Mouse (Mus musculus): ENCODE results near the gene Gm10272. TPM values are rescaled to one million over a fixed set of nuclear protein-coding genes. Genes with fewer than 3 reads are reported as not detected.

Gm10272 gene
- polyA plus RNA-seq (2015; fragmentation: Nextera tagmentation; extraction: Ambion mirVana) = not detected in 2 replicates

GRCm38 (mm10) chr10:77706326-77706725 lies at the start of gene Gm10272:
TSS of gene Gm10272 (plus strand) at chr10:77706626.
- 93% methylated on average over 1 of the region's 1 CpGs for WGBS

GRCm38 (mm10) chr10:77658286-77658994 lies 48.0 kb upstream of the Gm10272 start:
- no peak overlapping the region for H3K4me3 ChIP-seq
- no peak overlapping the region for H3K4me2 ChIP-seq
- H3K36me3 ChIP-seq = no peaks in the 10 kb centered on the region
- 0 out of 2 replicates have a peak, but pooled peaks cover under 1% of the 10 kb centered on the region for H3K27me3 ChIP-seq
- H3K4me1 ChIP-seq (replicated peaks) = peaks cover 8% of the 10 kb centered on the region
- no peak for ATAC-seq (ENCODE audit: low FRiP score)
- H3K27ac ChIP-seq = no peak overlapping the region
- H3K9me3 ChIP-seq = no peaks in the 10 kb centered on the region
- WGBS = 66% methylated on average over 15 of the region's 15 CpGs
- no peak overlapping the region for H3K9ac ChIP-seq

More at GRCm38 (mm10) chr10:77706326-77706725, at the start of gene Gm10272:
- no peak within 1 kb of the TSS for H3K4me2 ChIP-seq
- ATAC-seq (ENCODE audit: low FRiP score) = no peak
- no peak within 1 kb of the TSS for H3K27ac ChIP-seq
- H3K36me3 ChIP-seq = no peaks in the 10 kb centered on the region
- peaks cover 17% of the 10 kb centered on the region; the same call in 1 of the 2 replicates for H3K9me3 ChIP-seq
- no peaks in the 10 kb centered on the region for H3K27me3 ChIP-seq
- no peak within 1 kb of the TSS for H3K9ac ChIP-seq
- no peaks in the 10 kb centered on the region for H3K4me1 ChIP-seq (replicated peaks)
- no peak within 1 kb of the TSS for H3K4me3 ChIP-seq

GRCm38 (mm10) chr10:77663949-77664665 lies 42.3 kb upstream of the Gm10272 start:
- Histone ChIP-seq H3K27me3 (peaks cover 8% of the 10 kb centered on the region; the same call in 1 of the 2 replicates), H3K9ac (no peak overlapping the region; the same call in 1 of the 2 replicates), H3K4me3 (no peak overlapping the region), H3K36me3 (no peaks in the 10 kb centered on the region), H3K4me2 (peak overlapping the region; percentile 21; the same call in 1 of the 2 replicates), H3K4me1 (replicated peaks) (no peaks in the 10 kb centered on the region), H3K27ac (no peak overlapping the region), H3K9me3 (no peaks in the 10 kb centered on the region)
- 61% methylated on average over 43 of the region's 43 CpGs for WGBS
- no peak for ATAC-seq (ENCODE audit: low FRiP score)

GRCm38 (mm10) chr10:77666342-77666741 lies 40.1 kb upstream of the Gm10272 start:
- peaks cover 8% of the 10 kb centered on the region; the same call in 1 of the 2 replicates for H3K27me3 ChIP-seq
- H3K4me2 ChIP-seq = no peak overlapping the region
- no peak for ATAC-seq (ENCODE audit: low FRiP score)
- WGBS = 83% methylated on average over 8 of the region's 8 CpGs
- no peak overlapping the region for H3K9ac ChIP-seq
- no peaks in the 10 kb centered on the region for H3K4me1 ChIP-seq (replicated peaks)
- no peak overlapping the region for H3K4me3 ChIP-seq
- H3K36me3 ChIP-seq = no peaks in the 10 kb centered on the region
- H3K27ac ChIP-seq = no peak overlapping the region
- no peaks in the 10 kb centered on the region for H3K9me3 ChIP-seq

- ATAC-seq (ENCODE audit: low FRiP score) = no peak
- H3K9ac ChIP-seq = no peak overlapping the region
- 84% methylated on average over 4 of the region's 4 CpGs for WGBS
- peaks cover 8% of the 10 kb centered on the region; the same call in 1 of the 2 replicates for H3K27me3 ChIP-seq
- no peak overlapping the region for H3K4me2 ChIP-seq
- no peaks in the 10 kb centered on the region for H3K4me1 ChIP-seq (replicated peaks)
- H3K36me3 ChIP-seq = no peaks in the 10 kb centered on the region
- no peaks in the 10 kb centered on the region for H3K9me3 ChIP-seq
- H3K4me3 ChIP-seq = no peak overlapping the region
- H3K27ac ChIP-seq = no peak overlapping the region
Observed at GRCm38 (mm10) chr10:77667402-77667801, 39.0 kb upstream of the Gm10272 start.

GRCm38 (mm10) chr10:77670710-77671109 lies 35.7 kb upstream of the Gm10272 start:
- 80% methylated on average over 4 of the region's 4 CpGs for WGBS
- no peak for ATAC-seq (ENCODE audit: low FRiP score)

GRCm38 (mm10) chr10:77671519-77671918 lies 34.9 kb upstream of the Gm10272 start:
- no peak overlapping the region for H3K27ac ChIP-seq
- WGBS = 85% methylated on average over 4 of the region's 4 CpGs
- H3K36me3 ChIP-seq = no peaks in the 10 kb centered on the region
- no peak for ATAC-seq (ENCODE audit: low FRiP score)
- H3K4me2 ChIP-seq = no peak overlapping the region
- no peaks in the 10 kb centered on the region for H3K4me1 ChIP-seq (replicated peaks)
- H3K9ac ChIP-seq = no peak overlapping the region
- H3K9me3 ChIP-seq = no peaks in the 10 kb centered on the region
- H3K4me3 ChIP-seq = no peak overlapping the region
- peaks cover 25% of the 10 kb centered on the region for H3K27me3 ChIP-seq

More at GRCm38 (mm10) chr10:77670710-77671109, 35.7 kb upstream of the Gm10272 start:
- no peaks in the 10 kb centered on the region for H3K4me1 ChIP-seq (replicated peaks)
- H3K27ac ChIP-seq = no peak overlapping the region
- no peaks in the 10 kb centered on the region for H3K9me3 ChIP-seq
- H3K9ac ChIP-seq = no peak overlapping the region
- no peaks in the 10 kb centered on the region for H3K36me3 ChIP-seq
- H3K4me3 ChIP-seq = no peak overlapping the region
- H3K27me3 ChIP-seq = peaks cover 17% of the 10 kb centered on the region
- H3K4me2 ChIP-seq = no peak overlapping the region

- Histone ChIP-seq H3K9ac (no peak overlapping the region), H3K36me3 (no peaks in the 10 kb centered on the region), H3K27ac (no peak overlapping the region), H3K4me1 (replicated peaks) (peaks cover 14% of the 10 kb centered on the region), H3K4me2 (no peak overlapping the region), H3K27me3 (peaks cover 47% of the 10 kb centered on the region), H3K4me3 (no peak overlapping the region), H3K9me3 (no peaks in the 10 kb centered on the region)
- ATAC-seq (ENCODE audit: low FRiP score) = no peak
- 59% methylated on average over 13 of the region's 13 CpGs for WGBS
Observed at GRCm38 (mm10) chr10:77673765-77674164, 32.7 kb upstream of the Gm10272 start.

- Histone ChIP-seq H3K36me3 (no peaks in the 10 kb centered on the region), H3K4me2 (peak overlapping the region; percentile 71), H3K27me3 (peaks cover 56% of the 10 kb centered on the region), H3K4me3 (peak overlapping the region; percentile 37), H3K4me1 (replicated peaks) (peaks cover 14% of the 10 kb centered on the region), H3K27ac (no peak overlapping the region), H3K9ac (peak overlapping the region; percentile 53), H3K9me3 (no peaks in the 10 kb centered on the region)
- 0 out of 2 replicates have a peak, but pooled peaks have one; percentile 52 for ATAC-seq (ENCODE audit: low FRiP score)
- under 1% methylated on average over 34 of the region's 35 CpGs for WGBS
Observed at GRCm38 (mm10) chr10:77677562-77677961, 28.9 kb upstream of the Gm10272 start.

GRCm38 (mm10) chr10:77682994-77683393 lies 23.4 kb upstream of the Gm10272 start:
- Histone ChIP-seq H3K27me3 (peaks cover 59% of the 10 kb centered on the region), H3K4me2 (no peak overlapping the region), H3K36me3 (no peaks in the 10 kb centered on the region), H3K9me3 (no peaks in the 10 kb centered on the region), H3K27ac (no peak overlapping the region), H3K4me1 (replicated peaks) (peaks cover 24% of the 10 kb centered on the region), H3K9ac (no peak overlapping the region), H3K4me3 (no peak overlapping the region)
- WGBS = 77% methylated on average over 7 of the region's 7 CpGs
- no peak for ATAC-seq (ENCODE audit: low FRiP score)

GRCm38 (mm10) chr10:77684181-77684580 lies 22.2 kb upstream of the Gm10272 start:
- Histone ChIP-seq H3K4me2 (no peak overlapping the region), H3K27me3 (peaks cover 58% of the 10 kb centered on the region), H3K27ac (no peak overlapping the region), H3K4me1 (replicated peaks) (peaks cover 23% of the 10 kb centered on the region), H3K9ac (no peak overlapping the region), H3K36me3 (no peaks in the 10 kb centered on the region), H3K9me3 (no peaks in the 10 kb centered on the region), H3K4me3 (no peak overlapping the region)
- no peak for ATAC-seq (ENCODE audit: low FRiP score)
- WGBS = 39% methylated on average over 8 of the region's 8 CpGs

GRCm38 (mm10) chr10:77685895-77686664 lies 20.3 kb upstream of the Gm10272 start, which contains the start of gene Tspear:
TSS of gene Tspear (plus strand) at chr10:77686569.
- H3K4me2 ChIP-seq = no peak within 1 kb of the TSS
- WGBS = 7% methylated on average over 22 of the region's 22 CpGs
- no peaks in the 10 kb centered on the region for H3K9me3 ChIP-seq
- no peak within 1 kb of the TSS for H3K9ac ChIP-seq
- no peak within 1 kb of the TSS for H3K27ac ChIP-seq
- no peak for ATAC-seq (ENCODE audit: low FRiP score)
- H3K36me3 ChIP-seq = no peaks in the 10 kb centered on the region
- no peak within 1 kb of the TSS for H3K4me3 ChIP-seq
- H3K4me1 ChIP-seq (replicated peaks) = peaks cover 33% of the 10 kb centered on the region
- H3K27me3 ChIP-seq = peaks cover 53% of the 10 kb centered on the region
